Mouse (Mus musculus): ENCODE measurements around the gene Acp5. TPM values are rescaled to one million over a fixed set of nuclear protein-coding genes. Genes with fewer than 3 reads are reported as not detected.
"Not testable (repeated sequence)": the region's sequence is repeated elsewhere in the genome, so short reads cannot be mapped to it uniquely, and the experiment has no call there.

Gene Acp5
- polyA plus RNA-seq, 1 experiment from 2014 or later = 16.6 TPM

- Histone ChIP-seq H3K27ac (replicated peaks) (peak within 1 kb of the TSS; percentile 87), H3K9me3 (no peaks in the 10 kb centered on the region), H3K4me3 (peak within 1 kb of the TSS; percentile 69), H3K27me3 (replicated peaks; ENCODE audit: low read depth, poor library complexity, severe bottlenecking) (peaks cover 13% of the 10 kb centered on the region), H3K4me1 (peaks cover 17% of the 10 kb centered on the region), H3K36me3 (replicated peaks) (peaks cover 10% of the 10 kb centered on the region)
- peak; percentile 99 for DNase-seq (ENCODE audit: low spot score)
- WGBS = under 1% methylated on average over 65 of the region's 65 CpGs
These were observed 21.2 kb upstream of the Acp5 start, which contains the start of gene Pigyl for GRCm38 (mm10) chr9:22156497-22157245. Pigyl (plus strand) TSS chr9:22156846.

GRCm38 (mm10) chr9:22155614-22156013 lies 20.1 kb upstream of the Acp5 start:
- peaks cover 10% of the 10 kb centered on the region for H3K36me3 ChIP-seq (replicated peaks)
- DNase-seq (ENCODE audit: low spot score) = peak; percentile 71
- H3K27ac ChIP-seq (replicated peaks) = no peak overlapping the region
- WGBS = 32% methylated on average over 10 of the region's 10 CpGs
- peaks cover 17% of the 10 kb centered on the region for H3K4me1 ChIP-seq
- peak overlapping the region; percentile 69 for H3K4me3 ChIP-seq
- H3K9me3 ChIP-seq = no peaks in the 10 kb centered on the region
- H3K27me3 ChIP-seq (replicated peaks; ENCODE audit: low read depth, poor library complexity, severe bottlenecking) = peaks cover 13% of the 10 kb centered on the region

GRCm38 (mm10) chr9:22153810-22154209 lies 18.3 kb upstream of the Acp5 start:
- peaks cover 10% of the 10 kb centered on the region for H3K36me3 ChIP-seq (replicated peaks)
- H3K27me3 ChIP-seq (replicated peaks; ENCODE audit: low read depth, poor library complexity, severe bottlenecking) = peaks cover 13% of the 10 kb centered on the region
- H3K9me3 ChIP-seq = no peaks in the 10 kb centered on the region; the same call in 1 of the 2 replicates
- peaks cover 17% of the 10 kb centered on the region for H3K4me1 ChIP-seq
- DNase-seq (ENCODE audit: low spot score) = no peak
- WGBS = 90% methylated on average over 3 of the region's 3 CpGs
- H3K27ac ChIP-seq (replicated peaks) = no peak overlapping the region
- no peak overlapping the region for H3K4me3 ChIP-seq

- Histone ChIP-seq H3K27ac (replicated peaks) (no peak overlapping the region), H3K4me3 (no peak overlapping the region), H3K27me3 (replicated peaks; ENCODE audit: low read depth, poor library complexity, severe bottlenecking) (no peaks in the 10 kb centered on the region), H3K36me3 (replicated peaks) (no peaks in the 10 kb centered on the region), H3K9me3 (peaks cover 9% of the 10 kb centered on the region; the same call in 1 of the 2 replicates), H3K4me1 (peaks cover 4% of the 10 kb centered on the region; the same call in 1 of the 2 replicates)
- WGBS = 88% methylated on average over 2 of the region's 2 CpGs
- DNase-seq (ENCODE audit: low spot score) = no peak
These were observed 15.4 kb upstream of the Acp5 start for GRCm38 (mm10) chr9:22150946-22151345.

GRCm38 (mm10) chr9:22150249-22150693 lies 14.8 kb upstream of the Acp5 start:
- H3K27me3 ChIP-seq (replicated peaks; ENCODE audit: low read depth, poor library complexity, severe bottlenecking); DNase-seq (ENCODE audit: low spot score); H3K9me3 ChIP-seq; H3K4me3 ChIP-seq; H3K36me3 ChIP-seq (replicated peaks); H3K27ac ChIP-seq (replicated peaks); H3K4me1 ChIP-seq: not testable (repeated sequence)
- 85% methylated on average over 7 of the region's 7 CpGs for WGBS

- Histone ChIP-seq H3K36me3 (replicated peaks) (no peaks in the 10 kb centered on the region), H3K9me3 (peaks cover 9% of the 10 kb centered on the region; the same call in 1 of the 2 replicates), H3K4me1 (no peaks in the 10 kb centered on the region), H3K27ac (replicated peaks) (no peak overlapping the region), H3K27me3 (replicated peaks; ENCODE audit: low read depth, poor library complexity, severe bottlenecking) (no peaks in the 10 kb centered on the region), H3K4me3 (no peak overlapping the region)
- WGBS = 80% methylated on average over 20 of the region's 20 CpGs
- DNase-seq (ENCODE audit: low spot score) = no peak
These were observed 14.1 kb upstream of the Acp5 start for GRCm38 (mm10) chr9:22149426-22150248.

- H3K27me3 ChIP-seq (replicated peaks; ENCODE audit: low read depth, poor library complexity, severe bottlenecking) = no peaks in the 10 kb centered on the region
- no peaks in the 10 kb centered on the region for H3K4me1 ChIP-seq
- no peaks in the 10 kb centered on the region for H3K36me3 ChIP-seq (replicated peaks)
- H3K4me3 ChIP-seq = no peak overlapping the region
- WGBS = 87% methylated on average over 8 of the region's 8 CpGs
- H3K27ac ChIP-seq (replicated peaks) = no peak overlapping the region
- H3K9me3 ChIP-seq = peaks cover 12% of the 10 kb centered on the region
- no peak for DNase-seq (ENCODE audit: low spot score)
These were observed 8.9 kb upstream of the Acp5 start for GRCm38 (mm10) chr9:22144304-22144965.

GRCm38 (mm10) chr9:22143108-22144037 lies 7.9 kb upstream of the Acp5 start:
- Histone ChIP-seq H3K4me3 (no peak overlapping the region), H3K27me3 (replicated peaks; ENCODE audit: low read depth, poor library complexity, severe bottlenecking) (no peaks in the 10 kb centered on the region), H3K9me3 (peaks cover 12% of the 10 kb centered on the region), H3K27ac (replicated peaks) (no peak overlapping the region), H3K36me3 (replicated peaks) (no peaks in the 10 kb centered on the region), H3K4me1 (no peaks in the 10 kb centered on the region)
- WGBS = 58% methylated on average over 17 of the region's 17 CpGs
- peak; percentile 87 for DNase-seq (ENCODE audit: low spot score)

- no peak for DNase-seq (ENCODE audit: low spot score)
- H3K27me3 ChIP-seq (replicated peaks; ENCODE audit: low read depth, poor library complexity, severe bottlenecking) = peaks cover 28% of the 10 kb centered on the region
- H3K27ac ChIP-seq (replicated peaks) = no peak overlapping the region
- no peak overlapping the region for H3K4me3 ChIP-seq
- H3K9me3 ChIP-seq = peaks cover 3% of the 10 kb centered on the region; the same call in 1 of the 2 replicates
- H3K36me3 ChIP-seq (replicated peaks) = no peaks in the 10 kb centered on the region
- WGBS = 95% methylated on average over 5 of the region's 5 CpGs
- peaks cover 13% of the 10 kb centered on the region; the same call in 1 of the 2 replicates for H3K4me1 ChIP-seq
These were observed 4.2 kb upstream of the Acp5 start for GRCm38 (mm10) chr9:22139746-22140145.

- 31% methylated on average over 2 of the region's 2 CpGs for WGBS
- H3K4me1 ChIP-seq = peaks cover 13% of the 10 kb centered on the region; the same call in 1 of the 2 replicates
- H3K27me3 ChIP-seq (replicated peaks; ENCODE audit: low read depth, poor library complexity, severe bottlenecking) = peaks cover 29% of the 10 kb centered on the region
- peaks cover 3% of the 10 kb centered on the region; the same call in 1 of the 2 replicates for H3K9me3 ChIP-seq
- DNase-seq (ENCODE audit: low spot score) = peak; percentile 53
- no peak overlapping the region for H3K27ac ChIP-seq (replicated peaks)
- no peaks in the 10 kb centered on the region for H3K36me3 ChIP-seq (replicated peaks)
- H3K4me3 ChIP-seq = no peak overlapping the region
These were observed 3.0 kb upstream of the Acp5 start for GRCm38 (mm10) chr9:22138480-22138879.

GRCm38 (mm10) chr9:22136765-22137547 lies 1.4 kb upstream of the Acp5 start:
- DNase-seq (ENCODE audit: low spot score) = no peak
- peak overlapping the region; percentile 24 for H3K4me3 ChIP-seq

More at GRCm38 (mm10) chr9:22136765-22137547, 1.4 kb upstream of the Acp5 start:
- Histone ChIP-seq H3K27me3 (replicated peaks; ENCODE audit: low read depth, poor library complexity, severe bottlenecking) (peaks cover 44% of the 10 kb centered on the region), H3K4me1 (peaks cover 16% of the 10 kb centered on the region), H3K36me3 (replicated peaks) (no peaks in the 10 kb centered on the region), H3K9me3 (peaks cover 3% of the 10 kb centered on the region; the same call in 1 of the 2 replicates), H3K27ac (replicated peaks) (peak overlapping the region; percentile 59; the same call in 1 of the 2 replicates)
- 10% methylated on average over 23 of the region's 23 CpGs for WGBS
